Mouse (Mus musculus): ENCODE measurements around the gene Rexo1. TPM values are rescaled to one million over a fixed set of nuclear protein-coding genes. Genes with fewer than 3 reads are reported as not detected.
A peak's percentile ranks its signal among the peaks of the same experiment; 100 is the strongest.

The Rexo1 gene
- total RNA-seq, 1 experiment from 2014 or later, result 35.4 TPM

- ATAC-seq (ENCODE audit: extremely low read depth, insufficient number of reproducible peaks, low FRiP score, poor library complexity, severe bottlenecking), result no peak
Observed at GRCm38 (mm10) chr10:80568876-80569275, 7.5 kb upstream of the Rexo1 start.

- peak; percentile 55 for ATAC-seq (ENCODE audit: extremely low read depth, insufficient number of reproducible peaks, low FRiP score, poor library complexity, severe bottlenecking)
Observed at GRCm38 (mm10) chr10:80566375-80567092, 5.2 kb upstream of the Rexo1 start.

- no peak for ATAC-seq (ENCODE audit: extremely low read depth, insufficient number of reproducible peaks, low FRiP score, poor library complexity, severe bottlenecking)
Observed at GRCm38 (mm10) chr10:80560621-80561020, 739 bp downstream of the Rexo1 start.

- no peak for ATAC-seq (ENCODE audit: extremely low read depth, insufficient number of reproducible peaks, low FRiP score, poor library complexity, severe bottlenecking)
Observed at GRCm38 (mm10) chr10:80559431-80559830, 1.9 kb downstream of the Rexo1 start.

- ATAC-seq (ENCODE audit: extremely low read depth, insufficient number of reproducible peaks, low FRiP score, poor library complexity, severe bottlenecking), result no peak
Observed at GRCm38 (mm10) chr10:80557346-80557965, 3.9 kb downstream of the Rexo1 start.

GRCm38 (mm10) chr10:80553997-80554396 lies 7.4 kb downstream of the Rexo1 start:
- ATAC-seq (ENCODE audit: extremely low read depth, insufficient number of reproducible peaks, low FRiP score, poor library complexity, severe bottlenecking), result no peak

GRCm38 (mm10) chr10:80553575-80553974 lies 7.8 kb downstream of the Rexo1 start:
- ATAC-seq (ENCODE audit: extremely low read depth, insufficient number of reproducible peaks, low FRiP score, poor library complexity, severe bottlenecking), result no peak

- no peak for ATAC-seq (ENCODE audit: extremely low read depth, insufficient number of reproducible peaks, low FRiP score, poor library complexity, severe bottlenecking)
Observed at GRCm38 (mm10) chr10:80552364-80552763, 9.0 kb downstream of the Rexo1 start.

- ATAC-seq (ENCODE audit: extremely low read depth, insufficient number of reproducible peaks, low FRiP score, poor library complexity, severe bottlenecking), result no peak
Observed at GRCm38 (mm10) chr10:80549279-80549678, 12.1 kb downstream of the Rexo1 start.

GRCm38 (mm10) chr10:80548428-80549006 lies 12.8 kb downstream of the Rexo1 start:
- ATAC-seq (ENCODE audit: extremely low read depth, insufficient number of reproducible peaks, low FRiP score, poor library complexity, severe bottlenecking), result peak; percentile 31; the same call in 1 of the 2 replicates

- ATAC-seq (ENCODE audit: extremely low read depth, insufficient number of reproducible peaks, low FRiP score, poor library complexity, severe bottlenecking), result no peak
Observed at GRCm38 (mm10) chr10:80547539-80547938, 13.8 kb downstream of the Rexo1 start.

GRCm38 (mm10) chr10:80546945-80547344 lies 14.4 kb downstream of the Rexo1 start:
- no peak for ATAC-seq (ENCODE audit: extremely low read depth, insufficient number of reproducible peaks, low FRiP score, poor library complexity, severe bottlenecking)

GRCm38 (mm10) chr10:80545590-80545989 lies 15.8 kb downstream of the Rexo1 start:
- ATAC-seq (ENCODE audit: extremely low read depth, insufficient number of reproducible peaks, low FRiP score, poor library complexity, severe bottlenecking), result no peak

GRCm38 (mm10) chr10:80543873-80544272 lies 17.5 kb downstream of the Rexo1 start:
- ATAC-seq (ENCODE audit: extremely low read depth, insufficient number of reproducible peaks, low FRiP score, poor library complexity, severe bottlenecking), result no peak

GRCm38 (mm10) chr10:80539493-80539892 lies 21.9 kb downstream of the Rexo1 start:
- no peak for ATAC-seq (ENCODE audit: extremely low read depth, insufficient number of reproducible peaks, low FRiP score, poor library complexity, severe bottlenecking)

GRCm38 (mm10) chr10:80538710-80539394 lies 22.5 kb downstream of the Rexo1 start, which contains the start of gene Atp8b3:
Gene Atp8b3, minus strand, starts transcription at chr10:80539124.
- peak; percentile 71 for ATAC-seq (ENCODE audit: extremely low read depth, insufficient number of reproducible peaks, low FRiP score, poor library complexity, severe bottlenecking)

- ATAC-seq (ENCODE audit: extremely low read depth, insufficient number of reproducible peaks, low FRiP score, poor library complexity, severe bottlenecking), result no peak
Observed at GRCm38 (mm10) chr10:80538180-80538579, 23.2 kb downstream of the Rexo1 start.

GRCm38 (mm10) chr10:80535711-80536110 lies 25.6 kb downstream of the Rexo1 start:
- no peak for ATAC-seq (ENCODE audit: extremely low read depth, insufficient number of reproducible peaks, low FRiP score, poor library complexity, severe bottlenecking)

- ATAC-seq (ENCODE audit: extremely low read depth, insufficient number of reproducible peaks, low FRiP score, poor library complexity, severe bottlenecking), result peak; percentile 27; the same call in 1 of the 2 replicates
Observed at GRCm38 (mm10) chr10:80535071-80535470, 26.3 kb downstream of the Rexo1 start.
